Mouse (Mus musculus) cerebellum, adult 2 months (tissue): ENCODE measurements around the gene Tle3.

ENCODE experiments used
- CTCF ChIP-seq: fragments of 200-500 bp; IDR thresholded peaks from 2 replicates; pipeline ENCODE4 v1.5.1; 2011; ENCODE audit warnings: low read depth, mild to moderate bottlenecking, control low read depth, low read length, moderate library complexity, borderline replicate concordance; ENCODE audit not compliant: insufficient read depth
- POLR2A ChIP-seq: fragments of 200-500 bp; IDR thresholded peaks from 2 replicates; pipeline ENCODE4 v1.6.1; 2011; ENCODE audit warnings: low read length, control low read depth, borderline replicate concordance; ENCODE audit not compliant: insufficient read depth

DNA sequence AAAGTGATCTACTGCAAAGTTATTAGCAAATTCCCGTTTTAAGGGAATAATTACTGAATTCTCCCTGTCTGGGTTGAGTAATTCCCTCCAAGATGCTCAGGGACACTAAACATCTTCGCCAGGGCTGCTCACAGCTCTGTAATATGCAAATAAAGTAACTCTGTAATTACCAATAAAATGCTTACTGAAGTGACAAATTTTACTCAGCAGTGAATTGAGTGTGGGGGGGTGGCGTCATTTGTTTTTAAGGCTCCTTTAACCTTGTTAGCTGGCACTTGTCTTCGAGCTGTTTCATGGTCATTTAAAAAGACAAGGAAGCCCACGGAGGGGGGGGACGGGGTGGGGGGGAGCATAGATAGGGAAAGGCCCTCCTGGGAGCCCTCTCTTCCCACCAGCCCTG lies 23.6 kb upstream of the Tle3 start:
- TF ChIP-seq POLR2A (no peak), CTCF (no peak)
